Mouse (Mus musculus): ENCODE data around the gene Cyp2d11. TPM values are rescaled to one million over a fixed set of nuclear protein-coding genes. Genes with fewer than 3 reads are reported as not detected.
"Not testable (repeated sequence)": the region's sequence is repeated elsewhere in the genome, so short reads cannot be mapped to it uniquely, and the experiment has no call there.

The Cyp2d11 gene
- total RNA-seq, 2 experiments from 2014 or later, result 0.27 TPM; not detected in 1

DNA sequence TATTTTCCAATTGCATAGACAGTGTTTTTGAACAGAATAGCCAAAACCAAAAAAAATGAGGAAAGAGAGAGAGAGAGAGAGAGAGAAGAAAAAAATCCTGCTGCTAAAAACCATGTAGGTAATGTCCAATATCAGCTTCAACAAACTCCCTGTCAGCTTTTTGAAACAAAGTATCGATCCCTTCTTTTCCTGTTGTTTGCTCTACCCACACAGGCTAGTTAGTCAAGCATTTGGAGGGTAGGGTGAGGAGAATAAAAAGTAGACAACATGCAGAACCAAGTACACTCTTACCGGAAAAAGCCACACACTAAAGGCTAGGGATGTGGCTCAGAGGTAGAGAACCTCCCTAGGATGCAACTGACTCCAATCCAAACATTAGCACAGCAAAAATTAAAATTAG, 8.1 kb downstream of the Cyp2d11 start:
- intact Hi-C loops (cut with DNase I), result no loop called here

DNA sequence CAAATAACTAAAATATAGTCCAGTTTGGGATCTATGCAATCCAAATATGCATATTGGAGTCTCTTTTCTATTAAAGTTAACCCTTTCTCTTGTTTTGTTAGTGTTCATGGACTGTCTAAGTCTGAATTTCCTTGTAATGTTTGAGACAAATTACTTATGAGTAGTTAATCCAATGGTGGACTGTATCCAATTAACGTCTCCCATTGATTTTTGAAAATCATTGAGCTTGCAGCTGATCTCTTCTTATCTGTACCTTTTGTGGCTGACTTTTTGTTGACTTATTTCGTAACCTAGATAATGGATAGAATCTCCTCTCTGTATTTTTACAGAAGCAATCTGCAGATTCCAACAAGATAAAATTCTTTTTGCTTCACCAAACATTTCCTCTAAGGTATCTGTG, 11.4 kb downstream of the Cyp2d11 start:
- intact Hi-C loops (cut with DNase I), result loop anchor here (5.0 kb wide), 1 partner anchor 35 kb away; no protein-coding TSS in a partner anchor
- DNase-seq (ENCODE audit: low spot score in 2 of 2), result no peak

More for the DNA sequence above, 8.1 kb downstream of the Cyp2d11 start:
- no peak for DNase-seq (ENCODE audit: low spot score in 2 of 2)

DNA sequence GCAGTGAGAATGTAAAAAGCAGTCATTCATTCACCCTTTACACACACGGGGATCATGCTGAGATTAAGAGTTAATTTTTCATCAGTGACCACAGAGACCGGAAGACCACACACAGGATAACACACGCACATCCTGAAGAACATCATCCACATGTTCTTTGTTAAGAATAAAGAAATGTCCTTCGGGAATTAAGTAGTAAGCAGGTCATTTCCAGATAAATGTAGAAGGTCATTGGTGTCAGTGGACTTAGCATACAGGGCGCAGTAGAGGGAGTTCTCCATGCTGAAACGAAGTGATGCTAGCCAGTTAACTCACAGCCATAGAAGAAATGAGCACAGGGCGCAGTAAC, 13.1 kb downstream of the Cyp2d11 start:
- intact Hi-C loops (cut with DNase I), result loop anchor here (5.0 kb wide), 1 partner anchor 37 kb away; no protein-coding TSS in a partner anchor

DNA sequence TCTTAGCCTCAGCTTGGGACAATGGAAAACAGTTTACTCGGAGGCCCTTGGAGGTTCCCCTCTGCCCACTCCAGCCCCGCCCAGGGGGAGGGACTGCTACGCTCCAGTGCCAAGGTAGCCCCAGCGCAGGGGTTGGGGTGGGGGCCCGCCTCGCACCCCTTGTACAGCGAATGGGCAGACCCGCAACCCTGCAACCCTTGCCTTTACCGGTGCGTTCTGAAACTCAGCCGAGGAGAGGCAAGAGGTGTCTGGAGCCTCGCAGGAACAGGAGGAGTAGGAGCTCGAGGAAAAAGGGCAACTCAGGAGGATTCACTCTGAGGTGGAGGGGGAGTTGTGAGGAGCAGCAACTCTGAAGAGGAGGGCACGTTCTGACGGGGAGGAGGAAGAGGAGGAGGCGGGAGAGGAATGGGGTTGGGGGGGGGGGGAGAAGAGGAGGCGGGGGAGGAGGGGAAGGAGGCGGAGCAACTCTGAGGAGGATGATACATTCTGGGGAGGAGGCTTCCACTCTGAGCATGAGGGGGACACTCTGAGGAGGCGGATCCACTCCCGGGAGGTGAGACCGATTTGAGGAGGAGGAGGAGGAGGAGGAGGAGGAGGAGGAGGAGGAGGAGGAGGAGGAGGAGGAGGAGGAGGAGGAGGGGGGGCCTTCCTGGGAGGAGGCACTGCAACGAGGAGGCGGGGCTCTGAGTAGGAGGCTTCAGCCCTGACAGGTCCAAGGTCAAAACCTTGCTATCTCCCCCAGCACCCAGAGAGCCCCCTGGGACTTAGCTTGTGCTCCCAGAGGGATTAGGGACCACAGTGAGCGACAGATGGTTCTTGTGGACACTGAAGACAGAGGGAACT, 13.7 kb downstream of the Cyp2d11 start, which contains the start of gene Cyp2d22:
Gene Cyp2d22, minus strand, starts transcription at position 390 of the 843 bp plus-strand sequence.
- intact Hi-C loops (cut with DNase I), result loop anchor here (5.0 kb wide), 1 partner anchor 37 kb away; no protein-coding TSS in a partner anchor
- DNase-seq (ENCODE audit: low spot score in 2 of 2), result no peak

More for the DNA sequence above, 13.1 kb downstream of the Cyp2d11 start:
- no peak for DNase-seq (ENCODE audit: low spot score in 2 of 2)

DNA sequence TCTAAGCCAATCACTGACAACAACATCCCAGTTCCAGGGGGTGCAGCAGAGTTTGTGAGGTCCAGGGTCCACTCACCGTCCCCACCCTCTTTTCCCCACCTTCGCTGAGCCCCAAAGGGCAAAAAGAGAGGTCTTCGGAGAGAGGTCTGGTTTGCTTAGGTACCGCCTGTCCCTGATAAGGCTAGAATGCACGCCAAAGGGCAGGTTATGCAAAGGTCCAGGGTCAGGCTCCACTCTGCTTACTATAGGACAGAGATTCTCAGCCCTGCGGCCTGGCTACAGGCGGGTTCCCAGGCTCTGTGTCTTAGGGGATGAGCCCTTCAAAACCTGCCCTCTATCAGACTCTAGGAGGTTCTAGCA, 14.3 kb downstream of the Cyp2d11 start:
- no peak for DNase-seq (ENCODE audit: low spot score in 2 of 2)
- intact Hi-C loops (cut with DNase I), result no loop called here

DNA sequence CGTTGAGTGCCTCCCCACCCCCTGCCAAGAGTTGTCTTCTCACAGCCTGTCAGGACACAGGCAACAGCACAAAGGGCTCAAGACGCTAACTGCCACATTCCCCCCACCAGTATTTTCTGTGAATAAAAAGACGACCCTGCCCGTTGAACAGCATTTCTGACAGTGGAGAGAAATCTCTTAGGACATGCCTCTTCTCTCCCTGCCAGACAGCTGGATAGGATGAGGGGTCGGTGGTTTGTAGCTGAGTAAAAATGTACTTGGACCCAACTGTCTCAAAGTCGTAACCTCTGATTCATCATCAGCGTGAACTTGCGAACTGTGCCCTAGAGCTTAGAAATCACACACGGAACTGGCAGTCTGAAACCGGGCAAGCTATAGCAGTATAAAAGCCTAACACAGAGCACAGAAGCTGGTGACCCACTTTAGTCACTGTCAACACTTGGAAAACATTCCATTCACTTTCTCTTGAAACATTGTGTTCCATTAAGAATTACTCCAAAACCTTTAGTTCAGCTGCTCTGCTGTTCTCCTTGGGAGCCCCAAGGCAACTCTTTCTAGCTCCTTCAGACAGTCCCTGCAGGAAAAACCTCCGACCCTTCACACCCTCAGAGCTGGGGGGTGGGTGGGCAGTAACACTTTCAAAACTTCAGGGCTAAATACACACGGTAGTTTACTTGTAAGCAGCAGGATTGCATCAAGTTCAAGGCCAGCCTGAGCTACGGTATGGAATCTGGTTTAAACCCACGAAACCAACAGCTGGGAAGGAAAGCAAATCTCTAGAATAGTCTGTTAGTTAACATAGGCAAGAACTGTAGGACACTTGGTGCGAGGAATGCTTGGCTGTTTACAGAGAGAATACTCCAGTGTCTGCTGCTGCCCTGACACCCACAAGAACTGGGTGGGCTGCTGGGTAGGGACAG, 15.3 kb downstream of the Cyp2d11 start:
- DNase-seq (ENCODE audit: low spot score in 2 of 2), result no peak
- intact Hi-C loops (cut with DNase I), result no loop called here

DNA sequence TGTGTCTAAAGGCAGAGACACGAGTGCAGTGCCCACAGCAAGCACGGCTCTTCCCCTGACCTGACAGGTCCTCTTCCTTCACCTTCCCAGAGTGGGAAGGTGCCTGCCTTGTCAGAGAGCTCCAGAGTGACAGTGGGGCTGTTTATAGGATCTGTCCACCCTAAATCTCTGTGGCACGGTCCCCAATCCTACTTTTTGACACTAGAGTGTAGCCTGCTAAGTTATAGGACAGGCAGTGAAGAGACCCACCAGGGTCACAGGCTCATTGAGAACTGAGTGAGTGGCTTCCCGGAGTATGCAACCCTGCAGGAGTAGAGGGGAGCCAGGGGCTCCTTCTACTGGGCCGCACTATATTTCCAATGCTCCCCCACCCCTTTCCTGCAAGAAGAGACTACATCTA, 16.1 kb downstream of the Cyp2d11 start:
- no peak for DNase-seq (ENCODE audit: low spot score in 2 of 2)
- intact Hi-C loops (cut with DNase I), result no loop called here

DNA sequence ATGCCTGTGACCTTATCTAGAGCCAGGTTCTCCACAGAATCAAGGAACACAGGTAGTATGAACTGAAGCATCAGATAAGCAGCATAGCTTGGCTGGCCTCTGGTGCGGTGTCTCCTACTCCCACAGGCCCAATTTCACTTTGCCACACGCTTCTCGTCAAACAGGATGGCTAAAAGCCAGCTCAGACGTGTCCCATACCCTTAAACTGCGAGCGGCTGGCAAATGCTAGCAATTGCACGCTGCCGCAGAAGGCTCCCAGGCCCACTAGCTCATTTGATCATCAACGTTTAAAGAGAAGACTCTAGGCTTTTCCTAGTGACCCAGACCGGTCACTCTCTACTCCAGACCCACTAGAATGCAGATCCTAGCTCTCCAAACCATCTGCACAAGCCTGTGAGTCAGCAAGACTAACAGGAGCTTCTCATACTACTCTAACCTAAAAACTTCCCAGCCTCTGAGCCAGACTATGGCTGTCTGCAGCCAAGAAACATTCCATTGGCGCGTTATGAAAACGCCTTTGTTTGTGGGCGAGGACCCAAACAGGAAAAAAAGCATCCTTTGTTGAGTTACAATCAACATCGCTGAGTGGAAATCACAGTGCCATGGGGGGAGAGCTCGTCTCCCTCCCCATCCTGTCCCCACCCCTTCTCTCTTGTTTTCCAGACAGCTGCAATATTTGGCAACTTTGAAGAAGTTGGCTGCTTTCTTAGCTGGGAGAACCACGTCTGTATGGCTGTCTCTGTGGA, 17.3 kb downstream of the Cyp2d11 start:
- intact Hi-C loops (cut with DNase I), result no loop called here
- DNase-seq (ENCODE audit: low spot score in 2 of 2), result peak; percentile 26 to 43

DNA sequence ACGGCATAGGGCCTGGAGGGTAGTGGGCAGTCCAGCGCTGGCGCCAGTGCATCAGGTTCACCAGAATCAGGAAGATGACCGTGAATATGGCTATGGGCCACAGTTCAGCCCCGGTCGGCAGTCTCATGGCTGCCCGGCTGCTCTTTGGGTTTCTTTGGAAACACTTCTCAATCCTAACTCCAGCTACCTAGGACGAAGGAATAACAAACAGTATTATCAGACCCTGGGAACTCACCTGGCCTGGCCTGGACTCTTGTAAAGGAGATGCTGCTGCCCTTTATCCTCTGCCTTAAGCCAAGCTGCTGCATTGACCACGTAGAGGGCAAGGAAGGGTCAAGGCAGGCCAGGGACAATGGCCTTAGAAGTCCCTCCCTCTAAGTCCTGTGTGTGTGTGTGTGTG, 18.0 kb downstream of the Cyp2d11 start:
- intact Hi-C loops (cut with DNase I), result no loop called here

DNA sequence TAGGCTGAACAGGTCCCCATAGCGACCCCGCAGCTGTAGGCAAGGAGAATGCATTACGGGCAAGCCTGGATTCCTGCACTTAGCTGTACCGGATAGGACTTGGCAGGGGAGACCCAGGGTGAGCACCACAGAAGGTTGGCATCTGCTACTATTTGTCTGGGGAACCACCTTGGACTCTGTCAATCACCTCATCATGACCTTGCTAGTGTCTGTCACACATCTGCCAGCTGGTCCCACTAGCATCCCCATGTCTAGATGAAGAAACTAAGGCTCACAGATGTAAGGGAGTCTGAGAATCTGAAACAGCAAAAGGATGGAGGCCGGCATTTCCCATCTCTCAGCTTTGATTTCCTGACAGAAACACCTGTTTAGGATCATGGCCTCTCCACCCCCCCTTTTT, 19.4 kb downstream of the Cyp2d11 start:
- intact Hi-C loops (cut with DNase I), result no loop called here
- DNase-seq (ENCODE audit: low spot score in 2 of 2), result no peak

More for the DNA sequence above, 18.0 kb downstream of the Cyp2d11 start:
- DNase-seq (ENCODE audit: low spot score in 2 of 2), result no peak

DNA sequence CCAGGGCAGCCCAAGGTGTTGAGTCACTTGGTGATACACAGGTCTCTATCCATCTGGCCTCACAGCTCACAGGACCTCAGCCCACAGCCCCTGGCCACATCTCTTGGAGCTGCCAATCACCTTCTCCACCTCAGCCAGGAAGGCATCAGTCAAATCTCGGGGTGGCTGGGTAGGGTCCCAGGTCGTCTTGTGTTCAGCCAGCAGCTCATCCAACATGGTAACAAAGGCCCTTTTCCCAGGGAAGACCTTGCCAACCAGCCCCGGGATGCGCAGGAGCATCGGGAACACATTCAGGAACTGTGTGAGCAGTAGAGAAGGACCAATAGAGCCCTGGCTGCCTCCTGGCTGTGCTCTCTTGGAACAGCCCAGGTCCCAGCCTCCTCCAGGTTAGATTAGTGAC, 20.8 kb downstream of the Cyp2d11 start:
- intact Hi-C loops (cut with DNase I), result no loop called here
- no peak for DNase-seq (ENCODE audit: low spot score in 2 of 2)

DNA sequence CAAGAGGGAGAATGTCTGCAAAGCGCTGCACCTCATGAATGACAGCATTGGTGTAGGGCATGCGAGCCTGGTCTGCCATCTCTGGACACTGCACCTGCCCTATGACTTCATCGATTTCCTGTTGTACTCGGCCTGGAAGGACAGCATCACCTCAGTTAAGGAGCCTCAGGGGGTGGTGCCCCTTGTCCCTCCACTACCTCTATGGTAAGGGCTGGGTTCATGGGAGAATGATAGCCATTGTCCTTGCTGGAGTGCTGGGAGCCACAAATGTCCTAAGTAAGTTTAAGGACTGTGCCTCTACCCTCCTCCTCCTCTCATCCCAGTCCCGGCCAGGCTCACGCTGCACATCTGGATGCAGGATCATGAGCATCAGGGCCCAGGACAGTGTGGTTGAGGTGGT, 21.4 kb downstream of the Cyp2d11 start:
- intact Hi-C loops (cut with DNase I), result no loop called here
- DNase-seq (ENCODE audit: low spot score in 2 of 2), result no peak

DNA sequence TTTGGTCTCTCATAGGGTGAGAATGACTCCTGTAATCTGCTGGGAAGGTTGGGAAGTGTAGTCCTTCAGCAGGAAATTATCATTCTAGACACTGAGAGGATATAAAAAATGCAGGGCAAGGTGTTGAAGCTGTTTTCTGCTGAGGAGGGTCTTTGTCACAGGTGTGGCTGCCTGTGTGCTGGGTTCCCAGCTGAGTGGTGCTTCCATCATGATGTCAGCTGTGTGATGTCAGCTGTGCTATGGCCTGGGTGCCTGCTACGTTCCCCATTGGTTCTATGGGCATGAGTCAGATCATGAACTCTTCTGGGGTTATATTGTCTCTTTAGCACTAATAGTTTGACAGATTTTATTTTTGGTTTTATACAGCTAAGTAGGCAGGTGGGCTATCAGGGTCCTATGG, 25.0 kb downstream of the Cyp2d11 start:
- intact Hi-C loops (cut with DNase I), result no loop called here
- DNase-seq (ENCODE audit: low spot score in 2 of 2), result no peak

DNA sequence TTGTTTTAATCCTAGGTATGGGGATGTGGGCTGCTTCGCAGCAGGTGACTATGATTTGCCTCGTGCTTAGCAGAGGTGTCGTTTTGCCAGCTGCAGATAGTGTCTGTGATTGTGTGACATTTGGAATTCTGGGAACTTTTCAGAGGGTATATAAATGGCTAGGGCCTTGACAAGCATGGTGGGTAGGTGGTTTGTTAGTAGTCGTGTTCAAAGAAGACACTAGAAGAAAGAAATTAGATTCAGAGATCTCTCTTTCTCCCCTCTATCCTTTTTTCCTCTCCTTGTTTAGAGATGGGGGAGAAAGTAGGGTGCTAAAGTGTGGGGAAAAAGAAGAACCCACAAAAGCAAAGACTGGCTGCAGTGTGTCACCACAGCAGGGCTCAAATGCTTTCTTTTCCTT, 25.7 kb downstream of the Cyp2d11 start:
- intact Hi-C loops (cut with DNase I), result no loop called here
- DNase-seq (ENCODE audit: low spot score in 2 of 2), result no peak

DNA sequence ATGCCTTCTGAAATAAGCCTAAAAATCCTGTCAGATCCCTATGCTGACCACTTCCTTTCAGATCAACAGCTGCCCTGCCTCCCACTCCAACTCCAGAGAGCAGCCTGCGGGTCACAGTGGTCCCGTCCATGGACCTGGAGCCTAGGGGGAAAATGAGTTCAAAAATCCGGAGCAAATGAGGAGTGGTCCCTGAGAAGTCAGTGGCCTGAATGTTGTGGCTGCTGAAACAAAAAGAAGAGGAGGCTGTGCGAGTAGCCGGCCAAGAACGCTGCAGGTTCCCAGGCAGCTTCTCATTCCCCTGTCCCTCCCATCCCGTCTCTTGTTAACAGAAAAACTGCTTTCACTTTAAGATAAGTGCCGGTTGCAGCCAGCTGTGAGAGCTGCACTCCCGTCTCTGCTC, 29.3 kb downstream of the Cyp2d11 start:
- DNase-seq (ENCODE audit: low spot score in 2 of 2); intact Hi-C loops (cut with DNase I): not testable (repeated sequence)

DNA sequence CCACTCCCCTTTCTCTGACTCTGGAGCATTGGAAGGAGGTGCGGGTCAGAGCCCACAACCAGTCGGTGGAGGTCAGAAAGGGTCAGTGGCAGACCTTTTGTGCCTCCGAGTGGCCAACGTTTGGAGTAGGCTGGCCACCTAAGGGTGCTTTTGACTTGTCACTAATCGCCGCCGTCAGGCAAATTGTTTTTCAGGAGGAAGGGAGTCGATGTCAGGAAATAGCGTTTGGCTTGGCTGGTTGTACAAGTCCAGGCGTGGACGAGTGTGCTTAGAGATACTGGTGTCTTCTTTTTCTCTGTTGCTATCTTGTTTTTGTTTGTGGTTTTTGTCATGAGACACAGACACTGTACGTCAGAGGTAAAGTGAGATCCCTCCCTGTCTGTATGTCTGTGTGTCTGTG, 30.0 kb downstream of the Cyp2d11 start:
- DNase-seq (ENCODE audit: low spot score in 2 of 2); intact Hi-C loops (cut with DNase I): not testable (repeated sequence)

DNA sequence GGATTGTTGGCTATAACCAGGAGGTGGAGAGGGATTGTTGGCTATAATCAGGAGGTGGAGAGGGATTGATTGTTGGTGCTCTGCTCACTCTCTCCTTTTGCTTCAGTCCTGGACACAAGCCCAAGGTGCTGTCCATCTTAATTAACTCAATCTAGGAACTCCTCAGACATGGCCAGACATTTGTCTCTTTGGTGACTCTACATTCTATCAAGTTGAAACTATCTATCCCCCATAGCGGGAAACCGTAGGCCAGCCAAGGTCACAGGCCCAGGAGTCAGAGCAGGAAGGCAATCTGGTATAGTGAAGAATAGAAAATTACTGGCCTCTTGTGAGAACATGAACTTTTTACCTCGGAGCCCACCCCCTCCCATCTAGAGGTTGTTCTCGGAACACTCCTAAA, 31.6 kb downstream of the Cyp2d11 start:
- intact Hi-C loops (cut with DNase I), result no loop called here
- DNase-seq (ENCODE audit: low spot score in 2 of 2), result no peak

DNA sequence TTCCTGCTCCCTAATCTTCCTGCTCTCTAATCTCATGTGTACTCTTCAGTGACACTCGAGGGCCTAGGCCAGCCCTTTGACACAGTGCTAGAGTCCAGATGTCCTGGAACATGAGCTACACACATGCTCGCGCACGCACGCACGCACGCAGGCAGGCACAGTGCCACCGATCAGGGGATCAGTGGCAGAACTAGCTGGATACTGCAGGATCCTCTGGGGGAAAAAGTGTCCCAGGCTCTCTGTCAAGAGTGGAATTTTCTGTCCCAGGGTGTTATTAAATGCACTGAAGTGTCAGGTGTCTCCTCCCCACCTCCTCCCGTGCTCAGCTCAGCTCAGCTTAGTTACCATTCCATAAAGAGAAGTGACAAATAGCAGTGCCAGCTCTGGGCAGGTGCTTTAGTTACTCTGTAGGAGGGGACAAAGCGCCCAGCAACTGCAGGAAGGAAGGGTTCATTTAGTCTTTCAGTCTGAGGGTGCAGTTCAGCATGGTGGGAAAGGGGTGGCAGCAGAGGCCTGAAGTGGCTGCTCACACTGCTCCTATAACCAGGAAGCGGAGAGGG, 32.3 kb downstream of the Cyp2d11 start:
- intact Hi-C loops (cut with DNase I), result no loop called here
- no peak for DNase-seq (ENCODE audit: low spot score in 2 of 2)

DNA sequence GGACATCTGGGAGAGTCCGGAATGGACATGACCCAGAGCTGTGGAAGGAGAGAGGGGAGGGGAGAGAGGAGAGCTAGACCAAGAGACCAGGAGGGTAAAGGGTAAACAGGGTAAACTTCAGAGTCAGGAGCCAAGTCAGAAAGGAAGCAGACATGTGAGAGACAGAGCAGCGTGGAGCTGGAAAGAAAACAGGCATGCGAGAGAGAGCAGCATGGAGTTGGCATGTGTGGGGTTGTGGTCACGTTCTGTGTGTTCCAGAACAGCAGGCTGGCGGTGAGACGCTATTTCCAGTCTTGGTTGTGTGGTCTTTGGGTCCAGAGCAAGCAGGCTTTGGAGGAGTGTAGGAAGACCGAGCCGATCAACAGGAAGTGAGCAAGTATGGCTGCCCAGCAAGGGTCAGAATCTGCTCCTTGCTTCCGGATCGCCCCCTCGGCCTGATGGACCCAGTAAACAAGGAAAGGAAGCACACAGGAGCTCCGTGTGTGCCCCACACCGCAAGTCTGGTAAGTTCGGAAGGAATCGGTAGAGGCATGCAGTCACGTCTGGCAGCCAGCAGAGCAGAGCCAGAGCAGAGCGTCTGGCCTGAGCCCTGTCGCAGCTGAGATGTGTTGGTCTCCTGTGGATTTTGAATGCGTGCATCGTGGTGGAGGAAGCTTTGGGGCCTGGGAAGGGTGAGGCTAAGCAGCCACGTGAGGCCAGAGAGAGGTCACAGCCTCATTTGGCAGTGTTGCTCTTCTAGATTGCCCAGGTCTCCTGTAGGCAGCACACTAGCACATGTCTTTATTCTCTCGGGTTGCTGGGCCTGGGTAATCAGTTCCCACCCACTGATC, 35.2 kb downstream of the Cyp2d11 start:
- no peak for DNase-seq (ENCODE audit: low spot score in 2 of 2)
- intact Hi-C loops (cut with DNase I), result no loop called here

Data from left cerebral cortex, postnatal 36 days (tissue).